Mouse (Mus musculus) brain, adult 2 months (tissue): Measurements from ENCODE around the gene Rnf215.
"Not testable (repeated sequence)": the region's sequence is repeated elsewhere in the genome, so short reads cannot be mapped to it uniquely, and the experiment has no call there.

Experiments used
- DNase-seq: peaks from one replicate; pipeline ENCODE4 v3.0.0; 2011; ENCODE audit warnings: low read depth, low spot score

Rnf215 gene

DNA sequence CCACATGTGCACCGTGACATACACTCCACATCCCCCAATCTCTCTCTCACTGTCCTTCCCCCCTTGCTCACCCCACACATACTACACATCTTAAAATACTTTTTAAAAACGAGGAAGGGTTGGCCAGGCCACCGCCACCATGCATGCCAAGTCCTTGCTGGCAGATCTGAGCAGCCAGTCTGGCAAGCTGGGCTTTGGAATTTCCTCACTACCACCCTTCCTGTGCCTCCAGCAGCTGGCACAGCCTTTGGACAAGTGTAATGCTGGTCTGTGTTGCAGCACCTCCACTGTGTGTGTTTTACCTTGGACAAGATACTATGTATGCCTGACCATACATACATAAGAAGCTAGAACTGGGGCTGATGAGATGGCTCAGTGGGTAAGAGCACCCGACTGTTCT lies 21.5 kb upstream of the Rnf215 start:
- DNase-seq: no peak

DNA sequence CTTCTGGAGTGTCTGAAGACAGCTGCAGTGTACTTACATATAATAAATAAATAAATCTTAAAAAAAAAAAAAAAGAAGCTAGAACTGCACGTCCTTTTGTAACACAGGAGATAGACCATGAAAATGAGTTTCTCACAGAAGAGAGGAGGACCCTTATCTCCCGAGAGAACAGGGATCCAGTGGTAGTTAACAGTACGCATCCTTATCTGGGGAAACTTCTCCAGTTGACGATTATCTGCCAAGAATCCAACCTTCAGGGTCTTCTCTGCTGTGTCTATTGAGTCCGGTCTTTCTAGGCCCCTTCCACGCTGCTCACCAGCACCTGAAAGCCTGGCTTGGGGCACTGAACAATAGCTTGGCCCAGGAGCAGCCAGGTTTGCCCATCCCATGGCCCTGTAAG lies 21.0 kb upstream of the Rnf215 start:
- no peak for DNase-seq

DNA sequence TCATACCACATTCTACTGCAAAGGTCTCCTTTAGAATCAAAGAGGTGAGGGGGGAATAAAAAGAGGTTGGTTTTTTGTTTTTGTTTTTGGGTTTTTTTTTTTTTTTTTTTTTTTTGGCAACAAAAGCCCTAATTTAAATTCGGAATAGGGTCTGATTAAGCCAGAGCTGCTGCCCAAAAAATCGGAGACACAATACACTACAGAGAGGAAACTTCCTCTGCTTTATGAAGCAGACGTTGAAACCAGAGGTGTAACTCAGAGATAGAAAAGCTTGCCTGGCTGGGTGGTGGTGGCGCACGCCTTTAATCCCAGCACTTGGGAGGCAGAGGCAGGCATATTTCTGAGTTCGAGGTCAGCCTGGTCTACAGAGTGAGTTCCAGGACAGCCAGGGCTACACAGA lies 20.5 kb upstream of the Rnf215 start:
- DNase-seq: not testable (repeated sequence)

DNA sequence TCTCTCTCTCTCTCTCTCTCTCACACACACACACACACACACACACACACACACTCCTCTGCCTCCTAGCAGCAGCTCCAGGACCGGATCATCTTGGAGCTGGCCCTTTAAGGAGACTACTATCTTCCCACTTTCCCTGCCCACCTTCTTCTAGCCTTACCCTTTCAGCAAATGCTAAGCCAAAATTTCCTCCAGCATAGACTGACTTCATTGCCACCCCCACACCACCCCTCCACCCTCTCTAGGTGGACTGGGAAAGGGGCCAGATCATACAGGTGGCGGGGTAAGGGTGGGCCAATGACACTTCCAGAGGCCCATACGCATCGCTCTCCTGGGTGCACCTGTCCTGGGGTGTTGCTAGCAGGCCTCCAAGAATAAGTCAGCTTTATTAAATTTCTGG lies 19.6 kb upstream of the Rnf215 start:
- DNase-seq: peak; percentile 67

DNA sequence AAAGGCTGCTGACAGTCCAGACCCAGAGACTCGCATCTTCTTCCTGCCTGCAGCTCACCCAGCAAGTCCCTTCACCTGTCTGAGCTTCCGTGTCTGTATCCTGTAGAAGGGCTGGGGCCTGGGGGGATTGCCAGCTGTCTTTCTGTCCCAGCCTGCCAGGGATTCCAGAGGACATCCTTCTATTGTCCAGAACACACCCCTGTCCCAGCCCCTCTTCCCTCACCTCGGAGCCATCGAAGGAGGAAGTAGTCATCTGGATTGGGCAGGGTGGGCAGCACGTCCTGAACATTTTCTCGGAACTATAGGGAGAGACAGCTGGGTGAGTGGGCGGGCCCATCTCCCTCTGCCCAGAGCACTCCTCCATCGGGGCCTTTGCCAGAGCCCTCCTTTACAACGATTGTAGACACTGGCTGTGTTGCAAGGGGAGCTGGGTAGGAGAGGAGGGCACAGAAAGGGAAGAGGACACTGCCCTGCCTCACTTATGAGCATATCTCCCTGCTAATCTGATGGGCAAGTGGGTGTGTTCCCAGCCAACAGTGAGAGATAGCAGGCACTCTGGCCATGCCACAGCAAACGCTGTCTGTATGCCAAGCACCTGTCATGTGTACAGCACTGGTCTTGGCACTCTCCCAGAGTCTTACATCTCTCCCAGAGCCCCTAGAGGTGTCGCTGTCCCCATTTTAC lies 18.4 kb upstream of the Rnf215 start:
- peak; percentile 72 for DNase-seq

DNA sequence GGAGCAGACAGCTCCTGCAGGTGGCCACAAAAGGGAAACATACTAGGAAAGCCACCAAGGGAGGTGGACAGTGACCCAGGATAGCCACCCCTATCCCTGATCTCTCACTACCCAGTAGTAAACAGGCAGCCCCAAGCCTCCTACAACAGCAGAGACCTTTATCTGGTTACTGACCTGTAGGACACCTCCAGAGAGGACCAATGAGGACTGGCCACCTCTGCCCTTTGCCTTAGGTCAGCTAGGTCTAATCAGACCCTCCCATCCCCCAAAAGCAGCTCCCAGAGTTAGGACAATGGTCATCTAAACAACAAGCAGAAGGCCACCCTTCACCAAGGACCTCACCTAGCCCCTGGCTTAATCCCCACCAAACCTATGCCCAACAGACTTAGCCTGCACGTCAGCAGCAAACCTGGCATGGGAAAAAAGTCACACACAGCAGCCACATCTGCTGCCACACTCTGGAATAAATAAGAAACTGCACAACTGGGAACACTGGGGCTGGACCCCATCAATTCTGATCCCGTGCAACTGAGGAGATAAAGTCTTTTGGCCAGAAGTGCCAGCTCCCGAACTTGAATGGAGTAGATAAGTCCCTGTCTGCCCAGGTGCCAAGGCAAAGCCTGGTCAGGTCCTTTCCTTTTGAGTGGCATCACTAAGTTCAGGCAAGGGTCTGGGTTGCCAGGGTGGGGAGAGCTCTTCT lies 17.5 kb upstream of the Rnf215 start:
- peak; percentile 51 for DNase-seq

DNA sequence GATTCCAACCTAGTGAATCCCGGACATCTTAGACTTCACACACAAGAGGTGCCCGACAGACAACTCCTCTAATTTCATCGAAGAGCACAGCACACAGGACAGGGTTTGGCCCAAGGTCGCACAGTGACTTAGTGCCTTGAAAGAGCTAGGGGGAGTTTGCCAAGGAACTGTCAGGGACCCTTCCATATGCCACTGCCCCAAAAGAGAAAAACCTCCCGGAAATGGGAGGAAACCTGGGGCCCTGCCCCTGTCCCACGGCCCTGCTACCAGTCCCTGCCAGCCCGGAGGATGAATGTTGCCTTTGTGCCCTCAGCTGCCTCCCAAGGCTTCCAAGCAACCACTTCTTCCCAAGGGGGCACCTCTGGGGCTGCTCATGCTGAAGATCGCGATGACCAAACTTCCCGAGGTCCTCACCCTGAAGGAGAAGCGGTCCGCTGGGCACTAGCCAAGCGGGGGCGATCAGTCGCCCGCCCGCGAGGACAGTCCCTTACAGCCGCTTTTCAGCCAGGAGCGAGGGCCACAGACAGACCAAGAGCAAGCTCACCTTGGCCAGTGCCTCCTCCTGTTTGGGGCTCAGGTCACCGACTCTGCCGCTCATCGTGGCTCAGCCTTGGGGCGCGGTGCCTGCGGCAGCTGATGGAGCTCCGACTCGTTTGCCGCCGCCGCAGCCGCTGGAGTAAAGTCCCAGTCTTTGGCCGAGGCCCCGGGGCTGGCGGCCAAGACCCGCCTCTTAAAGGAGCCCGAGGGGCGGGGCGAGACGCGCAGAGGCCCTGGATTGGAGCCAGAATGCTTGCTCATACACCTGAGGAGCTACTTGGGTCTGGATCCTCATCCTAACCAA lies 16.7 kb upstream of the Rnf215 start:
- peak; percentile 87 for DNase-seq

DNA sequence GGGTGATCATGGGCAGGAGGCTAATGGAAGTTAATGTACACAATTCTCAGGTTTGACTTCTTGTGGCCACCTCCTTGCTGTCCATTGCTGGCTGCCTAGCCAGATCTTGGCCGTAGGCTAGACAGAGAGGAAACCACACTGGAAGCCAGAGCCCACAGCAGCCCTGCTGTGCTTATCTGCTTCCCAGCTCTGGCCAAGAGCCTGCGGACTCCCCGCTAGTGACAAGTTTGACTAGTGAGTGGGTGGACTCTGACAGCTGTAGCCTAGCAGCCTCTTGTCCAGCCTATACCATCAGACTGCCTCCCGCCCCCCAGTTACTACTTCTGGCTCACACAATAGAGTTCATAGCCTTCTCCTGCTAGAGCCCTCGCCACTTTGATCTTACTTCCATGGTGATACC lies 15.4 kb upstream of the Rnf215 start:
- no peak for DNase-seq

DNA sequence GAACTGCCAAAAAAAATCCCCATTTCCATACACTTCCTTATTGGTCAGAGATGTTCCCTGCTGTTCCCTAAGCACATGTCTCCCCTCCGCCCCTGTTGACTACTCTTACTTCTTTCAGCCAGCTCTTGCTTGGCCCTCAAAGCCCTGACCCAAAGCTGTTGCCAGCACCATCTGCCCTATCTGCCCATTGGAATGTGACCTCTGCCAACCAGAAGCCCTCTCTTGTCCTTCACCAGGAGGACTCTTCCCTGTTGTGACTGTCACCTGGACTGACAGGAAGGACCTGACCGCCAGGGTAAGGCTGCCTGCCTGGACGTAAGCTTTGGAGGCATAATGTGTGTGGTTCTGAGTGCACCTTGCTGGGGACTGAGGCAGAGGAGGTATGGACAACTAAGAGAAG lies 13.3 kb upstream of the Rnf215 start:
- DNase-seq: no peak

DNA sequence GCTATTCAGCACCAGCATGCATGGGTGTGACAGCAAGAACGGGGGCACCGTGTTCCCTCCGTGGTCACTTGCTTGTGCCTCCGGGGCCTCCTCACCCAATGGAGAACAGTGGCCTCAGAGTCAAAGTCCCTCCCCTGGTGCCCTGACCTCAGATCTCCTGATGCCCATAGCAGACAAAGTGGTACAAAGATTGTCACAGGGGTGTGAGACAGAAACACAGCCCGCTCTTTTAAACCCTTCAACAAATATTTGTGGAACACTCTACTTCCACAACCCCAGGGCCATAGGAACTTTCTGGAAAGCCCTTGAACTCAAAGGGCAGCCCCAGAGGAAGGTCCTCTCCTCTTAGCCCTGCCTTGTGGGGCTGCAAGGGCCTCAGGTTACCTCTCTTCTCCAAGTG lies 12.8 kb upstream of the Rnf215 start:
- no peak for DNase-seq

DNA sequence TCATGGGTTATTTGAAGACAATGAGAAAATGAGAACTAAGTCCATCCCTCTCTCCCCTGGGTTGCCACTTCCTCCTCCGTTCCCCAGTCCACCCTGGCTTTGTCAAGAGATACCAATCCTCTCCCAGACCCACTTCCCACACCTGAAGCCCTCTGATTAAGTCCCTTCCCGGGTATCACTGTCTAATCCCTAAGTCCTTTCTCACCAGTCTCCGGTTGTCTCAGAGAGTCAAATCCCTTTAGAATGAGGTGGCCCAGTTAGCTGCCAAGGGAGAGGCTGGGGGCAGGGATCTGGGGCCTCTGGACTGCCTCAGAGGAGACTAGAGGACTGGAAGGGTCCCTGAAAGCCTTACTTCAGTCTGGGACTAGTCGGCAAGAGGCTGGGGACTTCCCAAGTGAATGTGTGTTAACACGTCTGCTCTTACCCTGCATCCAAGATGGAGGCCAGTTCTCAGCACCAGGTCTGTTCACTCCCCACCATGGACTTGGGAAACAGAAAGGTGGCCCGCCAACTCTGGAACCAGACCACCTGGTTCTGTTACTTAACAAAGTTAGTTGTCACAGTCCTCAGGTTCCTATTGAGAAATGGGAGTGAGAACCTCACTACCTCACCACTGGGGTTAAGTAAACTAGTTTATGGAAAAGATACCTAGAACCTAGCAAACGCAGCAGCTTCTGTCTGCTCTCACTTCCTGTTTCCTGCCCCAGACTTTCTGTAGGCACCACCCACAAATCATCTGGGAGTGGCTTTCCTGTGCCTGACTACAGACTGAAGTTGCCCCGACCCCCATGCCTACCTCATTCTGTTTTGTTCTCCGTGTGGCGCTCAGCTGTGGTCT lies 12.0 kb upstream of the Rnf215 start, which contains the start of gene Sec14l2:
Sec14l2 (minus strand) TSS at position 674 of the 838 bp plus-strand sequence.
- DNase-seq: no peak

DNA sequence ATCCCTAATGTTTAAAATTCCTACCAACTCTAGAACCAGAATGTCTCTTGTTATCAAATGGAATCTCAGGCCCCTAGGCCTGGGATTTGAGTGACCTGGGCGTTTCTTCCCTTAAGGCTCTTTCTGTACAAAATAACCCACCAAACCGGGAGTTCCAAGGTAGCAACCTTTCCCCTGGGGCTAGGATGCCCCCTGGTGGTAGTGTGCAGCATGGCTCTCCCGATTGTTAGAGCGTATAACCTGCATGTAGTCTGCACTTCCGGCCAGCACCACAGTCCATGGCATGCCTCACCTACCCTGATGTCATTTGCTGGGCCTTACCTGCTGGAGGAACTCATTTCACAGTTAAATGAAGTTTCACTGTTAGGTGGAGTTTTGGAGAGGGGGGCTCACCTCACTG lies 11.1 kb upstream of the Rnf215 start:
- DNase-seq: peak; percentile 48

DNA sequence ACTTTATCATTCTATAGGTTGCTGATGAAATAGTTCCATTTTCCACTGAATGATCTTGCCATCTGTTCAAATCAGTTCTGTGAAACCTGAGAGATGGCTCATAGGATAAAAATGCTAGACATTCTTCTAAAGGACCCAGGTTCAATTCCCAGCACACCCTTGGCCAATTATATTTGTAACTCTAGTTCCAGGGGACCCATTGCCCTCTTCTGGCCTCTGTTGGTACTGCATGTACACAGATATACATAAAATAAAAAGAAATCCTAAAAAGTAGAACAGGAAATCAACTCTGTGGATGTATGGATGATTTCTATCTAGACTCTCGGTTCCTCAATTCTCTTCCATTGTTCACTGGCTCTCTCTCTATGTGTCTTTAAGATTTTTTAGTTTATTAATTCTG lies 7.9 kb upstream of the Rnf215 start:
- no peak for DNase-seq

DNA sequence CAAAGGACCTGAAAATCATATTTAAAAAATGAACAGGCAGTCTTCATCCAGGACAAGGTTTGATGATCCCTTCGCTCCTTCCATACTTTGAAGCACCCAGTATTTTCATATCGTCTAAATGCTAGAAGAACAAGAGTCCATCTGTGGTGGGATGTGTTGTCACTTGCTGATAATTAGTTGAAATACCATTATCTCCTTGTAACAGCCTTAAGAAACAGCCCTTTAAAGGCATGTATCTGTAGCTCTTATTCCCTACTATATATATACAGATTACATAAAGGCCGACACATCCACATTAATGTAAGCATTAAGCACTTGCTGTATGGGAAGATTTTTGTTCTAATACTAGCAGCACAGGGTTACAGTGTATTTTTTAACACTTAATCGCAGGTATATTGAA lies 6.5 kb upstream of the Rnf215 start:
- not testable (repeated sequence) for DNase-seq

DNA sequence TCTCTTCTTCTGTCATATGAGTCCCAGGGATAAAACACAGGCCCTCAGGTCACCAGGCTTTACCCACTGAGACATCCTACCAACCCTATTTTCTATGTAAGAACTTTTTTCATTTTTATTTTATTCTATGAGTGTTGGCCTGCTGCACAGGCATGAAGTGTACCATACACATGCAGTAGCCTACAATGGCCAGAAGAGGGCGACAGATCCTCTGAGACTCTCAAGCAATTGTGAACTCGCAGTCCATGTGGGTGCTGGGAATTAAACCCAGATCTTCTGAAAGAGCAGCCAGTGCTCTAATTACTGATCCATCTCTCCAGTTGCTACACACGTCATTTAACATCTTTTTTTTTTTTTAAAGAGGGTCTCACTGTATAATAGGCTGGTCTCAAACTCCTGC lies 1.6 kb upstream of the Rnf215 start:
- DNase-seq: peak; percentile 25

DNA sequence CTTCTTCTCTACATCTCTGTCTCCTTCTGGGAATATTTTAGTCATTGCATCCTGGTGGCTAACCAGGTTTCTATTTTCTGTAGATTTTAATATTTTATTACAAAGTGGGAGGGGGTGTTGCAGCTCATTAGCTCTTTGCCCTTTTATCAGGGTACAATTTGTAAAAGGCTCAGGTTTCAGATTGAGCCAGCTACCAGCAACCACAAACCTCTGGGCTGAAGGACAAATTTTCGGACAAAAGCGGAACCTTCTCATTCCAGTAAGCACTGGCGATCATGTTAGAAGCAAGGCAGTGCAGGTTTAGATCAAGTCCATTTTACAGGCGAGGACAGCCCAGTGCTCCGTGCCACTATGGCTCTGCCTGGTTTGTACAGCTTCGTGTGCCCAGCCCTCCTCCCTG lies 602 bp upstream of the Rnf215 start:
- DNase-seq: no peak

DNA sequence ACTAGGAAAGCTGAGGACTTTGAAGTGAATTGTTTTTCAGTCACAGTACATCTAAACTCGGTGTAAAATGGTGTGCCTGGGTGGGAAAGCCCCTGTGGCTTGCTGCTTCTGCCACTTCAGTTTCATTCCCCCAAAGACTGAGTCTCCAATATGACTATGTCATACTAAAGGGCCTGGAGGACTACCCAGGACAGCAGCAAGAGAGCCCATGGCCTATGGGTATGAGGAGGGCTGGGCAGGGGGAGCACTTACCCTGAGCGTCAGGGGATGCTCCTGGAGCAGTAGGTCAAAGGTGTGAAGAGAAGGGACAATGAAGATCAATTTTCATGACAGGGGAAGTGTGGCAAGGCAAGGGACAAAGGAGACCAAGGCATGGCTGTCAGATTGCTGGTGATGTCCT lies 4.0 kb downstream of the Rnf215 start:
- DNase-seq: no peak

DNA sequence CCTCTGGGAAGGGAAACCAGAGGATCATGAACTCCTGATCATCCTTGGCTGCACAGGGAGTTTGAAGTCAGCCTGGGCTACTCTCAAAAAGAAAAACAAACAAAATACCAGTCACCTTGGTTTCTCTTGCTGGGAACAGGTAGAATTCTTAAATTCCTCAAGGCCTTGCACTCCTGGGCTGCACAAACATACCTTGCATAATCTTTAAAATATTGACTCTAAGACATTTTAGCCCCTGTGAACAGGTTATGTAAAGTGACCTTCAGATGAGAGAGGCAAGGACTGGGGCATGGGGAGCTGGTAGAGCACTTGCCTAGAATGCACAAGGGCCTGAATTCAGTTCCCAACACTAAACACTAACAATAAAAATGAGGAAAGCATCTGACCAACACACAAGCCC lies 6.5 kb downstream of the Rnf215 start:
- no peak for DNase-seq

DNA sequence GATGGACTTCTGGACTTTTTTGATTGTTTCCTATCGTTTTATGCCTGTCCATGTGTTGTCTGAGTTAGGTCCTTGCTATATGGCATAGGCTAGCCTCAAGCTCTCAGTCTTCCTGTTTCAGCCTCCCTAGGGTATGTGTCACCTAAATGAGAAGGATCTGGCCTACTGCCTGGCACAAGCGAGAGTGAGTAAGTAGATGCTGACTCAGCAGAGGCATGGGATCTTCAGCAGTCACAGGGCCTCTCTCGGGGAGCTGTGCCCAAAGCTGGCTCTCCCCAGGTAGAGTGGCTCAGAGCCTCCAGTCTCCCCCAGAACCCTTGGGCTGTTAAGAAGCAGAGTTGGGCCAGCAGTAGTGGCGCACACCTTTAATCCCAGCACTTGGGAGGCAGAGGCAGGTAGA lies 7.3 kb downstream of the Rnf215 start:
- DNase-seq: peak; percentile 36

DNA sequence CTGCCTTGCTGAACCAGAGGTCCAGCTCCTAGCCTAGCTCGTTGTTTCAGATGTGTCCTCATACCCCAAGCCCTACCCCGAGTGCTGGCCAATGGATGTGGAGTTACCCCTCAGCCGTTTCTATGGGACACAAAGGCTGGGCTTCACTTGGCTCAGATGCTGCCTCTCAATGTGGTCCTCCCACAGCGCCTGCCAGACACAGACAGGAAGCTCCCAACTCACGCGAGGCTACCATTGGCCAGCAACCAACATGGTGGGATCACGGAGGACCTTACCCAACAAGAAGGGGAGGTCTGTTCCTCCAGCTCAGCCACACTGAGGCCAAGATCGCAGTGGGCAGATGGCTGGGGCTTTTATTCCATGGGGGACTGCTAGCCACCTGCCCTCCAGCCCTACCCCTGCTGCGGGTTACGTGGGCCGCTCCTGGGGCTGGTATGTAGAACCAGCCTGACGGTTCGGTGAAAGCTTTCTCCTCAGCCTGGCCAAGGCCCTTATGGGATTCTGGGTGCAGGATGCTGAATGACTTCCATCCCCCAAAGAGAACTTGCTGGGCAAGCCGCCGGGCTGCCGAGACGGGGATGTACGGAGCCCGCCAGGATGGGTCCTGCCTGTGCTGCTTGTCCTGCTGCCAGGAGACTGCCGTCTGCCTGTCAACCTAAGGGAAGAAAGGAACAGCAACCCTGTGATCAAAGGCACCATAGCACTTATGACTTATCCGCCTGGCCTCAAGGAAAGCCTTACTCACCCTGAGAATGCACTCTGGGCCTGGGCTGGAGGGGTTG lies 8.5 kb downstream of the Rnf215 start:
- DNase-seq: no peak

DNA sequence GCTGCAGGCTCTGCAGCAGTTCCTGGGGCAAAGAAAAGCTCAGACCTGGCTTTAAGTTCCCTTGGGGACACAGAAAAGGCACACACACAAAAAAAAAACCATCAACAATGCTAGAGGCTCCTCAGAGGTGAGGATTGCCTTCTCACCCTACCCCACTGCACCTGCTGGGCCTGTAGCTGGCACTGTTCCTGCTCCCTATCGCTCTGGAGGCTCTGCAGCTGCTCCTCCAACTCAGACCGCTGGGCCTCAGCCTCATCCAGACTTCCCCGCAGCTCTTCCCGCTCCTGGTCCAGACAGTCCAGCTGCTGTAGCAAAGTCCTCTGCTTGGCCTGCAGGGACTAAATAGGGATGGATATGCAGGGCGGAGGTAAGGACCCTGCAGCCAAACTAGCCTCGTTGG lies 11.4 kb downstream of the Rnf215 start:
- no peak for DNase-seq
